Mouse (Mus musculus) ES-Bruce4 (cell line): ENCODE results near the gene Cacna2d1. TPM values are rescaled to one million over a fixed set of nuclear protein-coding genes. Genes with fewer than 3 reads are reported as not detected.

ENCODE experiments used
- H3K27ac ChIP-seq: 2 replicates; pipeline ENCODE4 v1.5.1; 2012; ENCODE audit warnings: low read length, inconsistent platforms; ENCODE audit not compliant: insufficient read depth
- H3K27me3 ChIP-seq: 2 replicates; pipeline ENCODE4 v1.6.1; 2012; ENCODE audit warnings: mild to moderate bottlenecking, low read length, inconsistent platforms; ENCODE audit not compliant: control insufficient read depth, poor library complexity, insufficient read depth, severe bottlenecking
- H3K36me3 ChIP-seq: 2 replicates; pipeline ENCODE4 v1.6.1; 2012; ENCODE audit warnings: inconsistent platforms, mild to moderate bottlenecking, low read length, moderate library complexity; ENCODE audit not compliant: control insufficient read depth, poor library complexity, insufficient read depth, severe bottlenecking
- H3K4me1 ChIP-seq: one replicate; pipeline ENCODE4 v1.8.1; 2011; ENCODE audit warnings: low read length; ENCODE audit not compliant: control insufficient read depth, insufficient read depth
- H3K4me3 ChIP-seq: 2 replicates; pipeline ENCODE4 v1.5.1; 2011; ENCODE audit warnings: low read depth, mild to moderate bottlenecking, low read length
- H3K9ac ChIP-seq: 2 replicates; pipeline ENCODE4 v1.6.1; 2012; ENCODE audit warnings: low read depth, mild to moderate bottlenecking, inconsistent platforms; ENCODE audit not compliant: poor library complexity, severe bottlenecking
- H3K9me3 ChIP-seq: replicated peaks from 2 replicates; pipeline ENCODE4 v1.6.1; 2012; ENCODE audit warnings: mild to moderate bottlenecking, low read length, inconsistent platforms; ENCODE audit not compliant: control insufficient read depth, poor library complexity, insufficient read depth, severe bottlenecking
- CTCF ChIP-seq: IDR thresholded peaks from one replicate; pipeline ENCODE4 v1.8.1; 2011; ENCODE audit warnings: low read depth, low read length
- EP300 ChIP-seq: IDR thresholded peaks from 2 replicates; pipeline ENCODE4 v1.6.1; 2011; ENCODE audit warnings: low read depth, low read length; ENCODE audit not compliant: insufficient read depth
- POLR2A ChIP-seq: IDR thresholded peaks from one replicate; pipeline ENCODE4 v1.8.1; 2011; ENCODE audit warnings: low read length; ENCODE audit not compliant: insufficient read depth
- polyA plus RNA-seq: library from polyadenylated mRNA; stranded (reverse); fragments of >200 nt; gene quantifications from 2 replicates; pipeline ENCODE4 v1.2.4, GENCODE M21; 2011; ENCODE audit warnings: low read depth; ENCODE audit not compliant: missing spikeins, insufficient read depth, insufficient read length

Gene Cacna2d1
- polyA plus RNA-seq, 1 experiment, result 8.0 TPM

- Histone ChIP-seq H3K27me3 (no peaks in the 10 kb centered on the region), H3K4me3 (no peak overlapping the region), H3K36me3 (no peaks in the 10 kb centered on the region), H3K9ac (no peak overlapping the region), H3K27ac (no peak overlapping the region), H3K4me1 (no peaks in the 10 kb centered on the region), H3K9me3 (no peaks in the 10 kb centered on the region)
- TF ChIP-seq CTCF (no peak), EP300 (no peak), POLR2A (no peak)
Observed at GRCm38 (mm10) chr5:16315983-16316390, 381.5 kb downstream of the Cacna2d1 start.

GRCm38 (mm10) chr5:16317680-16318242 lies 383.3 kb downstream of the Cacna2d1 start:
- H3K36me3 ChIP-seq, result no peaks in the 10 kb centered on the region
- H3K4me3 ChIP-seq, result no peak overlapping the region
- H3K9me3 ChIP-seq, result no peaks in the 10 kb centered on the region
- no peaks in the 10 kb centered on the region for H3K4me1 ChIP-seq
- TF ChIP-seq EP300, result no peak
- H3K27me3 ChIP-seq, result no peaks in the 10 kb centered on the region
- H3K27ac ChIP-seq, result no peak overlapping the region
- H3K9ac ChIP-seq, result no peak overlapping the region

- Histone ChIP-seq H3K27me3 (no peaks in the 10 kb centered on the region), H3K4me1 (no peaks in the 10 kb centered on the region), H3K27ac (no peak overlapping the region), H3K9ac (no peak overlapping the region), H3K36me3 (no peaks in the 10 kb centered on the region), H3K4me3 (no peak overlapping the region), H3K9me3 (no peaks in the 10 kb centered on the region)
- TF ChIP-seq POLR2A, result no peak
- TF ChIP-seq EP300, result no peak
- no peak for TF ChIP-seq CTCF
Observed at GRCm38 (mm10) chr5:16326610-16327009, 392.1 kb downstream of the Cacna2d1 start.

GRCm38 (mm10) chr5:16345393-16345792 lies 410.9 kb downstream of the Cacna2d1 start:
- Histone ChIP-seq H3K4me1 (no peaks in the 10 kb centered on the region), H3K9ac (no peak overlapping the region), H3K9me3 (no peaks in the 10 kb centered on the region), H3K4me3 (no peak overlapping the region), H3K27me3 (no peaks in the 10 kb centered on the region), H3K36me3 (no peaks in the 10 kb centered on the region), H3K27ac (no peak overlapping the region)
- TF ChIP-seq POLR2A, result no peak
- no peak for TF ChIP-seq EP300
- TF ChIP-seq CTCF, result no peak

GRCm38 (mm10) chr5:16355816-16356215 lies 421.3 kb downstream of the Cacna2d1 start:
- Histone ChIP-seq H3K27ac (no peak overlapping the region), H3K36me3 (no peaks in the 10 kb centered on the region), H3K9ac (no peak overlapping the region), H3K9me3 (no peaks in the 10 kb centered on the region), H3K4me3 (no peak overlapping the region), H3K27me3 (no peaks in the 10 kb centered on the region), H3K4me1 (no peaks in the 10 kb centered on the region)
- TF ChIP-seq CTCF, result no peak
- no peak for TF ChIP-seq POLR2A

GRCm38 (mm10) chr5:16357709-16358108 lies 423.2 kb downstream of the Cacna2d1 start:
- H3K4me3 ChIP-seq, result no peak overlapping the region
- TF ChIP-seq EP300, result no peak
- no peak for TF ChIP-seq POLR2A
- no peak for TF ChIP-seq CTCF
- no peak overlapping the region for H3K9ac ChIP-seq
- H3K4me1 ChIP-seq, result no peaks in the 10 kb centered on the region
- H3K27me3 ChIP-seq, result no peaks in the 10 kb centered on the region
- H3K27ac ChIP-seq, result no peak overlapping the region
- H3K9me3 ChIP-seq, result no peaks in the 10 kb centered on the region
- H3K36me3 ChIP-seq, result no peaks in the 10 kb centered on the region
